Mouse (Mus musculus) cerebellum, postnatal 4 days (tissue): Measurements from ENCODE around the gene Cfap57.

Experiments
- DNase-seq, 2 experiments: peaks; one replicate each; pipeline ENCODE4 v3.0.0; 2022; ENCODE audit warnings: low spot score in 2 of 2, mixed read lengths in 1 of 2

The Cfap57 gene

DNA sequence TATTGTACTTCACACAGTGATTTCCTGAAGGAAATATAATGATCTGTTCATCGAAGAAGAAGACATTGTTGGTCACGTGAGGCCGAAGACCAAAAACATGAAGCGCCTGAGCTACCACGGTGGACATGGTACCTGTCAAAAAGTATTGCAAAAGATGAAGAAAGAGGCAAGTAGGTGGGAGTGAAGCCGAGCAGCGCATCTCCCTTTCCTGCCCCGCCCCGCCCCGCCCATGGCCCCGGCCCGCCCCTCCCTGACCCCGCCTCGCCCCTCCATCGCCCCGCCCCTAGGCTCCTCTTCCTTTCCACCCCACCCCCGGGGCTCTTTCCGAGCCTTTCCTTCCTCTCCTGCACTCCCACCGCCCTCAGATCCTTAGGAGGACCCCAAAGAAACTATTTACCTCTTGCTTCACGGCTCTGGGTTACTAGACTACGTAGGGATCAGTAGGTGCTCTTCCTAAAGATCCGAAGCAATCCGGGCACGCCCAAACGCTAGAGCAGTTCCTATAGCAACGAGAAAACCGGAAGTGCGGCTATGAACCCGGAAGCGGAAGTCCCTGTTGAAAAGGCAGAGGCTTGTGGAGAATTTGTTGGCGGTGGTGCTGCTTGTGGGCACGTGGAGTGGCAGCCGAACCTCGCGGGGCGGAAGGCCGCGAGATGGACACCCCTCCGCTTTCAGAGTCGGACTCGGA is at the start of gene Cfap57, which contains the start of gene Ebna1bp2:
TSS of gene Cfap57 (minus strand) at position 499 of the 688 bp plus-strand sequence.
TSS of gene Ebna1bp2 (plus strand) at position 521 of the 688 bp plus-strand sequence.
- peak; percentile 50 to 80 for DNase-seq

DNA sequence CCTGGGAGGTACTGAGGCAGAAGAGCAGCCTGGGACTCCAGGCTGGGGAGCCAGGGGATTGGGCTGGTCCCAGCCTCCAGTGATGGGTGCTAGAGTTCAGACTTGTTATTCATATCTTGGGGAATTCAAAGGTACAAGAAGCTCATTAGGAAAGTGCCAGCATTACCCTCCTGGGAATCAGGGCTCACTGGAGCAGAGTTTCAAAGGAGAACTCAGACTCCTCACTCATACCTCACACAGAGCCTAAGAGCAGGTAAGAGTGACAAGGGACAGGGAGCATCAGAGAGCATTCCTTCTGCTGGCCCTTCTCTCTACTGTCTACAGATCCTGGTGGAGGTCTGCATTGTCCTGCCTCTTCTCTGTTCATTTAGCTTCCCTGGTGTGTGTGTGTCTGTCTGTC is 38.1 kb upstream of the Cfap57 start, which contains the start of gene Olfr62:
TSS of gene Olfr62 (plus strand) at position 301 of the 400 bp plus-strand sequence.
- no peak for DNase-seq

DNA sequence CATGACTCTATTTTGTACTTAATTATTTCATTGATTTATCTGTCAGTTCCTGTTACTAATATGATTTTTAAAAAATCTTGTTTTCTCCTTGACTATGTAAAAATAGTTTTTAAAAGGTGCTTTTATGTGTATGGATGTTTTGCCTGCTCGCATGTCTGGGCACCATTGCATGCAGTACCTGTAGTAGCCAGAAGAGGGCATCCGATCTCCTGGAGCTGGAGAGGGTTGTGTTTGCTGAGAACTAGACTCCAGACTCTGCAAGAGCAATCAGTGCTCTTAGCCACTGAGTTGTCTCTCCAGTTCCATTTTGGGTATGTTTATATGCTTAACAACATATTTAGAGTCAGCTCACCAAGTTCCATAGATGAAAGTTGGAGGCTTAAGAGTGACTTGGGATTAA is 24.7 kb upstream of the Cfap57 start:
- DNase-seq: peak; percentile 42 to 67

DNA sequence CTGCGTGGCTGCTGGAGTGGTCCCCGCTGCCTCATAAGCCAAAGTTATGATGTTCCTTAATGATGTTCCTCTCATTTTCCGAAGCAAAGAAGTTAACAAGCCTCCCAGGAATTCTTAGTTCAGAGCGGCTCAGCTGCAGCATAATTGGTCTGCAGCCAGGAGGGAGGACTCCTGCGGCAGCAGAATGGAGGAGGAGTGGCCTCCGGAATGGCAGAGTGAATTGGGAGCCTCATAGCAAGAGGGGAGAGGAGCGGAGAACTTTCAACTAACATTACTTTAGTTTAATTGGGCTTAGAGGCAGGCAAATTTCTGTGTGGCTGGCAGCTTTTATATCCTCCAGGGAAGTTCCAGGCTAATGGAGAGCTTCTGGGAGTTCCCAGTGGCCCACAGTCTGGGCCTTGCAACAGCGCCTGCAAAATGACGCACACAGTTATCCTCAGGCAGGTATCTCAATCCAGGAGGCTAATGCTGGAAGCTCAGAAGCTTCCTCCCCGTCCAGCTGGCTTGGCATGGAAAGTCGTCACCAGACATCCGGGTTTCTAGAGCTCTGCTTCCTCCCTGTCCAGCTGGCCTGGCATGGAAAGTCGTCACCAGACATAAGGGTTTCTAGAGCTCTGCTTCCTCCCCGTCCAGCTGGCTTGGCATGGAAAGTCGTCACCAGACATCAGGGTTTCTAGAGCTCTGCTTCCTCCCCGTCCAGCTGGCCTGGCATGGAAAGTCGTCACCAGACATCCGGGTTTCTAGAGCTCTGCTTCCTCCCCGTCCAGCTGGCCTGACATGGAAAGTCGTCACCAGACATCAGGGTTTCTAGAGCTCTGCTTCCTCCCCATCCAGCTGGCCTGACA is 22.0 kb upstream of the Cfap57 start:
- DNase-seq: no peak

DNA sequence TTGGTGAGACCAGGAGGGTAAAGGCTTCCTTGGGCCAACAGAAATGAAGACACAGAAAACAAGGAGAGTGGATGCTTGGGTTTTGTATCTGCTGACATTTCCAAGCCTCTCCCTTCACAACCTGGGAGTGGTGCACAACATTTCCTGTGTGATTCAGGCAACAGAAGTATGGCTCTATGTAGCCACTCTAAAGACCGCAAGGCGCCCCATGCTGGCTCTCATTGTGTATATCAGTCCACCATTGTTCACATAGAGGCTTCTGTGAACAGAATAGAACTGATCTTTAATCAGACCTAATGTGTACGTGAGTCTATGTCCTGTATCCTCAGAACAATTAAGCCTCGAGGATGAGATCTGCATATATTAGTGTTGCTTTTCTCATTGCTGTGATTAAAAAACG is 9.7 kb upstream of the Cfap57 start:
- DNase-seq: no peak

DNA sequence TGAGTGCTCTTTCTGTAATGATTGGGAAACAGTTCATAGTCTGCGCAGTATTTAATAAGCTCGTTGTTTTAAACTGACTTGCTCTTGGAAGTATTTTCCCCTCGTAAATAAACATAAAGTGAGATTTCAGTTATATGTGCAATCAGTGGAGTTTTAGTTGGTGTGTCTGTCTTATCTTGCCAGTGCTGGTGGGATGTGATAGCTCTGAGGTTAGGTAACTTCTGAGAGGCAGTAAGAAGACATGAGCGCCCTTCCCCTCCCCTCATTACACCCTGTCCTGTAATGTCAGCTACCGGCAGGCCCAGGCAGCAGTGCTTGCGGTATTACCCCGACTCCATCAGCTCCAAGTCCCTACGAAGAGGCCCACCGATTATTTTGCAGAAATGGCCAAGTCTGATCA is 1.2 kb upstream of the Cfap57 start:
- no peak for DNase-seq

DNA sequence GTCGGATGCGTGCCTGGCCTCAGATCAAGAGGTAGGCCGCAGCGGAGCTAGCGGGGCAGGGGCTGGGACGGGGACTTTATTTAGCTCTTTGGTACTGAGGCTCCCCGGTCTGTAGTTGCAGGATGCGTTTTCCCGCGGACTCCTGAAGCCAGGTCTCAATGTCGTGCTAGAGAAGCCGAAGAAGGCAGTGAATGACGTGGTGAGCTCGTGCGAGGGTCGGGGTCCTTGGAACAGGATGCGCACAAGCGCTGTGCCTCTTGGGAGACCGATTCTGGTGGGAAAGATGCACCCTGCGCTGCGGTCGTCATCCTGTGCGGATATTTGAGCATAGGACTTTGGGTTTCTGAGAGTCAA is 367 bp upstream of the Cfap57 start:
- no peak for DNase-seq

DNA sequence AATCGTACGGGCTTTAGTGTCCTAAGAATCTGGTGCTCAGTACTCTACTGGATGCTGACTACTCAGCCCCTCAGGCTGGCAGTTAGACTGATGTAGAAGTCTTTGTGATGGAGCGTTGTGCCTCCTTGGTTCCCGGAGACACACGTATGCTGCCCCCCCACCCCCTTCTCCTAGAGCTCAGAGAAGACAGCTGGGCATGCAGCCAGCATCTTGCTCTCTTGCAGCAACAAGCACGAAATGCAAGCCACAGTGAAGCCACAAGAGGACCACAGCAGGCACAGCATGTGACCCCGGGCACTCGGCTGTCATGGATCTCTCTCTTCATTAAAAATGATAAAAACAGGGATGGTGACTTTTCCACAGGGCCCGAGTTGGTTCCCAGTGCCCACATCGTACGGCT is 5.2 kb downstream of the Cfap57 start:
- no peak for DNase-seq

DNA sequence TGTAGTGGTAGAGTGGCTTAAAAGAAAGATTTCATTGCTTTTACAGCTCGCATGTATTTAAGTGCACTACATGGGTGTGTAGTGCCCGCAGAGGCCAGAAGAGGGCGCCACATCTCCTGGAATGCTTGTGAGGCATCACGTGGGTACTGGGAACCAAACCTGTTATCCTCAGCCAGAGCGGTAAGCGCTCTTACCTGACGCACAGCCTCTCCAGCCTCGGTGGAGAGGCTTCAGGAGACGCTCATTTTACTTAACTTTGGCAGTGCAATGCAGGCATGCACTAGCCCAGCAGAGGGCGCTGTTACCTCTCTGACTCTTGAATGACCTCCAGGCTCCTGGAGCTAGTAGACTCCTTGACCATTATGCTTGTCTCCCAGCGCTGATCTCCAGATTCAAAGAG is 8.0 kb downstream of the Cfap57 start:
- DNase-seq: peak in 1 of 2 experiments; percentile 51

DNA sequence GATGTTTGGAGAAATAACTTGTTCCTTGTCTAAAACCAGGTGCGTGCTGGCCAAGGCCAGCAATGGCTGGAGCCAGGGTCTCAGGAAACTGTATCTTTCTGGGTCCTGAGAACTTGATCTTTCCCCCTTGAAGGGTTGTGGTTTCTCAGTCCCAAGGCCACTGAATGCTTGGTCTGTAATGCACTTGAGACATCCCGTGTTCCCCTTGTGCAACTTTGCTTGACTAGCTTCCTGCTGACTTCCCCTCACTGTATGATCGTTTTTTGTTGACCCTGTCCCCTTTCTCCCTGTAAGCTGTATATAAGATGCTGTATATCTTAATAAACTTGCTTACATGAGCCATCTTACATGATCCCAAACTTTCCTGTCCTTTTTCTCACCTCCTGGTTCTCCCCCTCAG is 10.7 kb downstream of the Cfap57 start:
- no peak for DNase-seq

DNA sequence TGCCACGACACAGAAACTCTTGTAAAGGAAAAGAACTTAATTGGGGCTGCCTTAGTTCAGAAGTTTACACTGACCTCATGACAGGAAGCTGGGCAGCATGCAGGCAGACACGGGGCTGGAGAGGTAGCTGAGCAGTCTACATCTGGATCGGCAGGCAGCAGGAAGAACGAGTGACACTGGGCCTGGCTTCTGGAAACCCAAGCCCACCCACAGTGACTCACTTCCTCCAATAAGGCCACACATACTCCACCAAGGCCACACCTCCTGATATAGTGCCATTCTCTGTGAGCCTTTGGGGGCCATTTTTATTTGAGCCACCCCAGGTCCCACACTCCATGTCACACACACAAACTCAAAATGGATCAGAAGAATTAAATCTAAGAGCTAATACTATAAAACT is 16.5 kb downstream of the Cfap57 start:
- no peak for DNase-seq

DNA sequence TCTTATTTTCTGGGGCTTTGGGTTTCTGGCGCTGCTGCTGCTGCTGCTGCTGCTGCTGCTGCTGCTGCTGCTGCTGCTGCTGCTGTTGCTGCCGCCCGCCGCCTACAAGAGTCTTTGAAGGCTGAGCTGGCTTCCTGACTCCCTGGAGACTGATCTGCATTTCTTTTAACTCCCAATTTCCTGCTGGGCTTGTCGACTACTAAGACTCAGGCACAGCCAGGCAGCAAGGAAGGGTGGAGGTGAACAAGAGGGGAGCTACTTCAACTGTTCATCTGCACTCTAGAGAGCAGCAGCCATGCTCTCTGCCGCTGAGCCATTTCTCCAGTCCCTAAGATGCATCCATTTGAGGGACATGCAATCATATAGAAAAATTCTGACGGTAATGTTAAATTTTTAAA is 30.8 kb downstream of the Cfap57 start:
- DNase-seq: no peak

DNA sequence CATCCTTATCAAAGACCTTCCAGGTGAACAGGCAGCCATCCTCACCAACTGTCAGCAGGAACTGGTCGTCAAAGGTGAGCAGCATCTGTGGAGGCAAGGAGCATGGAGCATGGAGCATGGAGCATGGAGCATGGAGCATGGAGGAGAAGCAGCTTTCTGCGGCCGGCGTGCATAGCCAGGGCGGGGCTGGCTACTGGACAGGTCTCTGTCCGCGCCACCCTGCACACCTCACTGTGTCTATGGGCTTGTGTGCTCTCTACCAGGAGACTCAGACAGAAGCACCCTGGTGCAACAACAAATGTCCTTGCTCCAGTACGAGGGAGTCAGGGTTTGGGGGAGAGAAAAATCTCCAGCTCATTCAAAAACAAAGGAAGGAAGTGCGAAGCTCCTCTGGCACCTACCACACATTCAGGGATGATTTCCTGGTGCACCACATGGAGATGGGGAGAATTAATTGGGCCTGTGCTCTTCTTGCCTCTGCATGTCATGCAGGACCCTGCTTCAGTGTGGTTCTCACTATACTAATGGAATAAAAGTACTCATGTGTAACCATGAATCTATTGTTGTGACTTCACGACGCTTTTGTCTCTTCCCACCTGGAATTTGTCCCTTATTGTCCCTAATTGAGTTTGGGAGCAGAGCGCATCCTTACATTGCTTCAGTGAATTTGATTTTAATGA is 31.4 kb downstream of the Cfap57 start:
- DNase-seq: no peak

DNA sequence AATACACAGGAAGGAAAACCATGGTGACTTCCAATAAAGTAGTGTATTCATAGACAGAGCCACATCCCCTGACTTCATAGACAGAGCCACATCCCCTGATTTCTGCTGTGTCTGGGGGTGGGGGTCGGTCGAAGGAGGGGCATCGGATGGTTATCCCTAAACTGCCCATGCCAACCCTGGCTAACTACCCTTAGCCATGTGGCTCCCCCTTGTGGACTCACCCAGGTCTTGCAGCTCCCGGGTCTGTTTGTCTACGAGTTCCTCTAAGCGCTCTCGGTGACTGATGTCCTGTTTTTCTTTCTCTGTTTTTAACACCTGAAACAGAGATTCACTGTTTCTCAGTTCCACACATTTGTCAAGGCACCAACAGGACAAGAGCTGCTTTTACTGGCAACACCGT is 37.9 kb downstream of the Cfap57 start:
- no peak for DNase-seq

DNA sequence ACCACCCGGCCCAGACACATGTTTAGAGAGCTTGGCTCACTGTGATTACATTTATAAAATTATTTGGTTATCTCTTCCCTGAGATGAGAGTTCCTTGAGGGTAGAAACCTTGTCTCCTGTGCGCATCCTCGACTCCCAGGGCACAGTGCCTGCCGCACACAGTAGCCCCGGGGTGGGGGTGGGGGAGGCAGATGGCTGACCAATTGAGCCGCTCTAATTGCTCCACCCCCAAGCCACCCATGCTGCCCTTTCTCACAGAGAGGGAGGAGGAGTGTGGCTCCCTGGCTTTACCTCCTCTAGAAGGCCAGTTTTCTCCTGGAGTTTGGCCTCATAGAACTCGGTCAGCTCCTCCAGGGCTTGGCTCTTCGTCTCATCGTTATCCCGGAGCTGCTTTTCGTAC is 39.1 kb downstream of the Cfap57 start:
- DNase-seq: peak in 1 of 2 experiments; percentile 37

DNA sequence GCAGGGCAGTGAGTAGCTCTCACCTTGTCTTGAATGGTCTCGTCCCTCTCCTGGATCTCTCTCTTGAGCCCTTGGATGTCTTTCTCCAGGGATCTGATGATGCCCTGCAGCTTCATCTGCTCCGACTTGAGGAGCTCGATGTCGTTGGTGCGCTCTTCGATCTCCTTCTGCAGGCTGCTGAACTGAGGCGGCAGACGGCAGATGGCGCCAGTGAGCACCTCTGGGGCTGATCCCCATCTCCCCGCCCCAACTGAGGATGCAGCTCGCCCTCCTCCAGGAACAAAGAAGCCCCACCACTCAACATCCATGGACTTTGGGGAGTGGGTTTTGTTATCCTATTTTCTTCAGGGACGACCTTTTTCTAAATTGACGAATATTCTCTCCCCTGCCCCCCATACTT is 41.3 kb downstream of the Cfap57 start:
- DNase-seq: peak in 1 of 2 experiments; percentile 48

DNA sequence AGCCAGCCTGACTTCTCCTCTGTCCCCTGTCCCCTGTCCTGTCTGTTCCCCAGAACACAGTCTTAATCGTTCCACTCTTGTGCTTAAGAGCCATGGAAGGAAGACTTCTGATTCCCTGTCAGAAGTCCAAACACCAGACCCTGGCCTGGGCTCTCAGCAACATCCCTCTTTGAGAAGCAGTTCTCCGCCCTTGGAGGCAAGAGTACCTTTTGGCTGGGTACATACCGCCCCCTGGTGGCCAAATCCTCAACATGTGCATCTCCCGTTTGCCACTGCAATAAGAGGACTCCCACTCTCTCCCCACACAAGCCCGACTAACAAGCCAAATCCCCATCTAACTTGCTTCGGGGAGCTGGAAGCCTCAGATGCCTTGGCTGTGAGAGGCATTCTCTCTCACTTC is 44.5 kb downstream of the Cfap57 start:
- DNase-seq: peak; percentile 92 to 93

DNA sequence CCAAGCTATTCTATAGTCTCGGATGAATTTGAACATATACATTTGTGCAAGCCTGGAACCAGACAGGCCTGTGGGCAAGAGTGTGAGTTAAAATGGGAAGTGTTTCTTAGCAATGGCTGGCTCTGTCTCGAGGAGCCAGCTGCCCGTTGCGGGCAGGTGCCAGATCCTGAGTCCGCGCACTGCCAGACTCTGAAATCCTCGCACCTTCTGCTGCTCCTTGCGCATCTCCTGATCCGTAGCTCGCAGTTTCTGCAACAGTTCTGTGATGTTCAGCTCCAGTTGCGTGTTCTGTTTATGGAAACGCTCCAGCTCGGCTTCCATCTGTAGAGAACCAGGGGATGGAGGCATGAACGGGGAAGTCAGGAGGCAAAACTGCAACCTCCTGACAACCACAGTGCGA is 49.1 kb downstream of the Cfap57 start:
- no peak for DNase-seq

DNA sequence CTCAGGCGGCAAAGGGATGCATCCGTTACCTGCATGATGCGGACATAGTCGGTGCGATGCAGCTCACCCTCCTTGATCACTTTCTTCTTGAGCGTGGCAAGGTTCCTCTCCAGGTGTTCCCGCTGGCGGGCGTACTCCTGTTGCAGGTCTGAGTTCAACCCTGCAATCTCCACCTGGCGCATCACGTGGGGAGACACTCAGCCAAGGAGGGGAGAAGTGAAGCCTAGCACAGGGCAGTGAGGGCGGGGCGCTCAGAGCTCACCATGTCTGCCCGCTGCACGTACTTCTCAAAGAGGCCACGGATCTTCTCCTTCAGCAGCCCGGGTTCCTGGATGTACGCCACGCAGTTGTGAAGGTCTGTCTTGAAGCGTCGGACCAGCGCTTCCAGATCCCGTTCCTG is 51.3 kb downstream of the Cfap57 start:
- no peak for DNase-seq

DNA sequence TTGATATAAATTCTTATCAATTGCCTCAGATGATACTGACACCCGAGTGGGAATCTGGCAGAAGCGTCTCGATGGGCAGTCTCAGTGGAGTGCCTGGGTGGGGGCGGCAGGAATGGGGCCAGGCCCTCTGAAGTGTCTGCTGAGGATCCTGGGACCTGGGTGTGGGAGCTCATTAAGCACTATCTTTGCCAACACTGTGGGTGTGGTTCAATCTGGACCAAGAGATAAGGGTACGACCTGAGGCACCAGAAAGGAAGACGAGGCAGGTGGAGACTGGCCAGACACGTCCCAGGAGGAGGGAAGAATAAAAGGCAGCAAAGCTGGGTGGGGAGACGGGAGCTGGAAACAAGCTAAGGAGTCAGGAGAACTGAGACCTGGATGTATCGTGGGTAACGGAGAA is 51.9 kb downstream of the Cfap57 start:
- no peak for DNase-seq

DNA sequence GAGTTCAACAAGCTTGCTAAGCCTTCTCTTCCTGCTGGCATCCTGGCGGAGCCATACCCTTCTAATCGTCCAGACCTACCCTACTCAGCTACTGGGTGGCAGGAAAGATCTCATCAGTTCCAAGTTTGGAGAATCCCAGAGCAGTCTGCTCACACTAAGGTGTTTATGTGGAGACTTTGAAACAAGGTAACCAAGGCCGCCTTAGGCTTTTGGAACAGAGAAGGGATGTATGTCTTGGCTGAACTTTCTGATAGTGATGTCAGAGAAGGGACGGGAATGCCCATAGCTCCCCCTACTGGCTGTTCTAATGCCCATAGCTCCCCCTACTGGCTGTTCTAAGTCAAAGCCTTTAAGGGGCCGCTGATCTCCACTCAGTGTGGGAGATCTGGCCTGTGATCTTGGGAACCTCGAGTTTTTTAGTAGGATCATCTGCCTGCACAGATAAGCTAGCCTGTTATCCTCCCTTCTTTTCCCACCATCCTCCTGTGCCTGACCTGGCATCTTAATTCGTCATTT is 54.4 kb downstream of the Cfap57 start:
- DNase-seq: peak in 1 of 2 experiments; percentile 47

DNA sequence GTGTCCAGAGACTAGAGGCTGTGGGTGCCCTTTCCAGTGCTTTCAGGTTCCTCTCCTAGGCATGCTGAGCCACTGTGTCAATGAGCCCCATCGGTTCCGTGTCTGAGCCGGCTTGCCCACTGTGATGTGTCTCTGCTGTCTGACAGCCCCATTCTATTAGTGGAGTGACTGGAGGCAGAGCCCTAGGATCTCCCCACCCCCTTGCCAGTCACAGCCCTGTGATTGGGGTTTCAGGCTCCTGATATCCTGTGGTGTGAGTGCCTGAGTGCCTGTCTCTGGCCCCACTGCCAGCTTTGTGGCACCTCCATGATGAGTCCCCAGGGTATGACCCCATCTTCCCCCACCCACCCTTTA is 55.7 kb downstream of the Cfap57 start:
- DNase-seq: no peak
